ENCODE assay signal across 12 mouse cellular contexts in genomic region chr7:19932133-19932876, GRCm38 (mm10). TPM values are rescaled to one million over a fixed set of nuclear protein-coding genes. Genes with fewer than 3 reads are reported as not detected.
DNase-seq lines count a peak whose midpoint lies in the region; ATAC-seq lines count a peak whose summit lies in the region.
"Had no signal": no experiment of that assay in that cellular context is flagged by ENCODE, and none has a peak within 500 bp of the region (broad histone marks: within the 10 kb centered on the region; RNA-seq: fewer than 3 reads in every experiment).

No protein-coding gene starts in this region.

- peaks cover 5% of the 10 kb centered on the region; the same call in 1 of the 2 replicates for H3K4me1 ChIP-seq in neural tube, embryonic 12.5 days
- H3K4me1 ChIP-seq in intestine, embryonic 16.5 days (ENCODE audit: control insufficient read depth, insufficient read depth, low read length): peaks cover 4% of the 10 kb centered on the region; the same call in 1 of the 2 replicates

- peak overlapping the region; percentile 48 for H3K4me2 ChIP-seq in neural tube, embryonic 12.5 days (replicated peaks)
- no peak overlapping the region for H3K4me2 ChIP-seq in intestine, embryonic 16.5 days (ENCODE audit: low read depth, low read length)

- peak; percentile 54 to 56 for DNase-seq in cerebellum, postnatal 10 days
- DNase-seq in cerebellum, adult 9-11 months: no peak
- no peak for DNase-seq in neural tube, embryonic 10.5 days (ENCODE audit: extremely low spot score, low spot score)
- peak; percentile 89 to 90 for DNase-seq in thymus, postnatal 10 days (ENCODE audit: low spot score in 2 of 2)
- DNase-seq in urinary bladder, postnatal 14 days (ENCODE audit: low spot score): no peak
- no peak for DNase-seq in gastrocnemius, postnatal 14 days

- ATAC-seq in neural tube, embryonic 12.5 days (ENCODE audit: low FRiP score, low read depth): peak; percentile 48; the same call in 1 of the 2 replicates
- peak; percentile 3; the same call in 1 of the 2 replicates for ATAC-seq in intestine, embryonic 16.5 days

- H3K9ac ChIP-seq in neural tube, embryonic 12.5 days: no peak overlapping the region
- H3K9ac ChIP-seq in intestine, embryonic 16.5 days (ENCODE audit: low read depth, low read length): no peak overlapping the region

- intact Hi-C loops in gastrocnemius, postnatal 14 days (cut with DNase I; ENCODE audit: low total_unique reads): no loop called here

- H3K27me3 ChIP-seq in neural tube, embryonic 12.5 days (replicated peaks): no peaks in the 10 kb centered on the region
- H3K27me3 ChIP-seq in intestine, embryonic 16.5 days (replicated peaks; ENCODE audit: control insufficient read depth, insufficient read depth, low read length): no peaks in the 10 kb centered on the region

- H3K27ac ChIP-seq in neural tube, embryonic 12.5 days: no peak overlapping the region
- H3K27ac ChIP-seq in intestine, embryonic 16.5 days (ENCODE audit: low read length): no peak overlapping the region

- H3K36me3 ChIP-seq in neural tube, embryonic 12.5 days: no peaks in the 10 kb centered on the region
- no peaks in the 10 kb centered on the region for H3K36me3 ChIP-seq in intestine, embryonic 16.5 days (ENCODE audit: control insufficient read depth, insufficient read depth, low read length)

- no peak overlapping the region for H3K4me3 ChIP-seq in neural tube, embryonic 12.5 days
- H3K4me3 ChIP-seq in intestine, embryonic 16.5 days (ENCODE audit: low read length): no peak overlapping the region

- 34% methylated on average over 13 of the region's 13 CpGs for WGBS in neural tube, embryonic 12.5 days
- WGBS in intestine, embryonic 16.5 days: 18% methylated on average over 13 of the region's 13 CpGs

- no peaks in the 10 kb centered on the region for H3K9me3 ChIP-seq in neural tube, embryonic 12.5 days
- H3K9me3 ChIP-seq in intestine, embryonic 16.5 days (ENCODE audit: control insufficient read depth, low read length): no peaks in the 10 kb centered on the region

RNA-seq across cellular contexts. Expression of gene Pvr, which starts 11.3 kb away (rescaled TPM):
- 5.9 and 6.8 TPM in 2 replicates for polyA plus RNA-seq in neural tube, embryonic 12.5 days (2016; fragmentation: Nextera tagmentation; extraction: Ambion mirVana)
- 13.9 and 16.5 TPM in 2 replicates for polyA plus RNA-seq in intestine, embryonic 16.5 days (2015; fragmentation: Nextera tagmentation; extraction: Ambion mirVana)
- 1 to 10 TPM; 8.0 to 9.4 TPM for total RNA-seq in gastrocnemius, postnatal 14 days (2021)

RNA-seq across cellular contexts. Expression of gene Igsf23, which starts 18.3 kb away (rescaled TPM):
- polyA plus RNA-seq in neural tube, embryonic 12.5 days (2016; fragmentation: Nextera tagmentation; extraction: Ambion mirVana): 0.14 TPM in 1 of 2 replicates, not detected in the other
- 14.7 and 19.1 TPM in 2 replicates for polyA plus RNA-seq in intestine, embryonic 16.5 days (2015; fragmentation: Nextera tagmentation; extraction: Ambion mirVana)
- total RNA-seq in gastrocnemius, postnatal 14 days (2021): not detected
- polyA plus RNA-seq: embryonic facial prominence, embryonic 11.5 days had no signal

RNA-seq across cellular contexts. Expression of gene Ceacam20, which starts 32.9 kb away (rescaled TPM):
- polyA plus RNA-seq in neural tube, embryonic 12.5 days (2016; fragmentation: Nextera tagmentation; extraction: Ambion mirVana): not detected in 2 replicates
- polyA plus RNA-seq in intestine, embryonic 16.5 days (2015; fragmentation: Nextera tagmentation; extraction: Ambion mirVana): 3.5 and 6.5 TPM in 2 replicates
- total RNA-seq in gastrocnemius, postnatal 14 days (2021): not detected
- polyA plus RNA-seq: C2C12; embryonic facial prominence, embryonic 11.5 days; limb, embryonic 11.5 days had no signal

RNA-seq across cellular contexts. Expression of gene Ceacam19, which starts 44.5 kb away (rescaled TPM):
- not detected in 2 replicates for polyA plus RNA-seq in neural tube, embryonic 12.5 days (2016; fragmentation: Nextera tagmentation; extraction: Ambion mirVana)
- not detected in 2 replicates for polyA plus RNA-seq in intestine, embryonic 16.5 days (2015; fragmentation: Nextera tagmentation; extraction: Ambion mirVana)
- total RNA-seq in gastrocnemius, postnatal 14 days (2021): not detected
- polyA plus RNA-seq: C2C12; embryonic facial prominence, embryonic 11.5 days; limb, embryonic 11.5 days; small intestine, adult 2 months had no signal

RNA-seq across cellular contexts. Expression of gene Nlrp9b, which starts 59.0 kb away (rescaled TPM):
- not detected in 2 replicates for polyA plus RNA-seq in neural tube, embryonic 12.5 days (2016; fragmentation: Nextera tagmentation; extraction: Ambion mirVana)
- 0.75 and 0.76 TPM in 2 replicates for polyA plus RNA-seq in intestine, embryonic 16.5 days (2015; fragmentation: Nextera tagmentation; extraction: Ambion mirVana)
- not detected for total RNA-seq in gastrocnemius, postnatal 14 days (2021)
- polyA plus RNA-seq: C2C12; embryonic facial prominence, embryonic 11.5 days had no signal

Comparison
In these comparisons a context has a peak if more than half of its experiments do, and no peak if none do; other contexts are left out.
1. DNase-seq: peak in cerebellum, postnatal 10 days (2 of 2) and thymus, postnatal 10 days (2 of 2); none in cerebellum, adult 9-11 months (single experiment), neural tube, embryonic 10.5 days (single experiment), urinary bladder, postnatal 14 days (single experiment) and gastrocnemius, postnatal 14 days (single experiment).
2. RNA of gene Igsf23, which starts 18.3 kb away (polyA plus RNA-seq): 14.7 to 19.1 TPM in intestine, embryonic 16.5 days; 0.14 TPM in neural tube, embryonic 12.5 days; every median in the first group is over 10 times any median in the second.